Mouse (Mus musculus) lung, embryonic 16.5 days (tissue): ENCODE measurements around the gene P2rx4. TPM values are rescaled to one million over a fixed set of nuclear protein-coding genes. Genes with fewer than 3 reads are reported as not detected.
A peak's percentile ranks its signal among the peaks of the same experiment; 100 is the strongest.

Experiments used
- ATAC-seq: fragments of 200-750 bp; cut with Nextera tagmentation; 2 replicates; pipeline ENCODE4 v1.8.0; 2017; ENCODE audit warnings: low read depth, mild to moderate bottlenecking, moderate library complexity
- H3K27ac ChIP-seq: fragments of 300-500 bp; sonication (generic); 2 replicates; pipeline ENCODE4 v1.5.1; 2014; ENCODE audit warnings: mild to moderate bottlenecking, control low read depth, low read length
- H3K27me3 ChIP-seq: fragments of 300-500 bp; sonication (generic); 2 replicates; pipeline ENCODE4 v1.6.1; 2014; ENCODE audit warnings: low read depth, low read length, mixed read lengths; ENCODE audit not compliant: control insufficient read depth, insufficient read depth
- H3K36me3 ChIP-seq: fragments of 300-500 bp; sonication (generic); 2 replicates; pipeline ENCODE4 v1.6.1; 2014; ENCODE audit warnings: low read length; ENCODE audit not compliant: control insufficient read depth, insufficient read depth
- H3K4me1 ChIP-seq: fragments of 300-500 bp; sonication (generic); replicated peaks from 2 replicates; pipeline ENCODE4 v1.6.1; 2014; ENCODE audit warnings: low read length, mixed read lengths; ENCODE audit not compliant: control insufficient read depth, insufficient read depth
- H3K4me2 ChIP-seq: fragments of 300-500 bp; sonication (generic); 2 replicates; pipeline ENCODE4 v1.6.1; 2014; ENCODE audit warnings: low read depth, low read length, control low read depth
- H3K4me3 ChIP-seq: fragments of 300-500 bp; sonication (generic); 2 replicates; pipeline ENCODE4 v1.5.1; 2014; ENCODE audit warnings: mild to moderate bottlenecking, low read length, control low read depth
- H3K9ac ChIP-seq: fragments of 300-500 bp; sonication (generic); 2 replicates; pipeline ENCODE4 v1.6.1; 2014; ENCODE audit warnings: low read length, control low read depth
- H3K9me3 ChIP-seq: fragments of 300-500 bp; sonication (generic); 2 replicates; pipeline ENCODE4 v1.6.1; 2016; ENCODE audit warnings: low read length; ENCODE audit not compliant: control insufficient read depth
- WGBS: fragments of 180-500 bp; shearing (Covaris S2); extraction: QIAGEN DNeasy Blood & Tissue Kit; methylation state at CpG from one replicate; pipeline ENCODE4 v1.1.7; 2014; 5-methylcytosine and 5-hydroxymethylcytosine counted together
- polyA plus RNA-seq: library from polyadenylated mRNA; unstranded; fragments of >200 nt; fragmentation: Nextera tagmentation; extraction: Ambion mirVana; gene quantifications from 2 replicates; pipeline ENCODE4 v1.2.1, GENCODE M21; 2015

P2rx4 gene
- polyA plus RNA-seq, 1 experiment from 2014 or later = 19.6 TPM

GRCm38 (mm10) chr5:122700109-122700836, 7.1 kb upstream of the P2rx4 start:
- 55% methylated on average over 12 of the region's 12 CpGs for WGBS
- ATAC-seq = no peak

GRCm38 (mm10) chr5:122700837-122701212, 6.5 kb upstream of the P2rx4 start:
- H3K27me3 ChIP-seq = no peaks in the 10 kb centered on the region
- no peaks in the 10 kb centered on the region for H3K9me3 ChIP-seq
- no peak overlapping the region for H3K9ac ChIP-seq
- H3K4me1 ChIP-seq = peaks cover 2% of the 10 kb centered on the region
- no peak overlapping the region for H3K4me2 ChIP-seq
- no peaks in the 10 kb centered on the region for H3K36me3 ChIP-seq
- no peak overlapping the region for H3K27ac ChIP-seq
- 12% methylated on average over 5 of the region's 5 CpGs for WGBS
- ATAC-seq = no peak
- no peak overlapping the region for H3K4me3 ChIP-seq

More at GRCm38 (mm10) chr5:122700109-122700836, 7.1 kb upstream of the P2rx4 start:
- H3K27me3 ChIP-seq = no peaks in the 10 kb centered on the region
- peaks cover 2% of the 10 kb centered on the region for H3K4me1 ChIP-seq
- no peaks in the 10 kb centered on the region for H3K9me3 ChIP-seq
- no peaks in the 10 kb centered on the region for H3K36me3 ChIP-seq
- H3K4me2 ChIP-seq = no peak overlapping the region
- H3K27ac ChIP-seq = no peak overlapping the region
- no peak overlapping the region for H3K9ac ChIP-seq
- H3K4me3 ChIP-seq = no peak overlapping the region

GRCm38 (mm10) chr5:122702156-122702555, 5.2 kb upstream of the P2rx4 start:
- Histone ChIP-seq H3K27me3 (no peaks in the 10 kb centered on the region), H3K4me2 (no peak overlapping the region), H3K4me3 (no peak overlapping the region), H3K36me3 (no peaks in the 10 kb centered on the region), H3K4me1 (peaks cover 6% of the 10 kb centered on the region), H3K9ac (no peak overlapping the region), H3K9me3 (no peaks in the 10 kb centered on the region), H3K27ac (no peak overlapping the region)
- WGBS = 81% methylated on average over 6 of the region's 6 CpGs
- no peak for ATAC-seq

GRCm38 (mm10) chr5:122703574-122703973, 3.8 kb upstream of the P2rx4 start:
- H3K4me1 ChIP-seq = peaks cover 6% of the 10 kb centered on the region
- H3K4me3 ChIP-seq = no peak overlapping the region
- no peak overlapping the region for H3K9ac ChIP-seq
- ATAC-seq = no peak
- no peaks in the 10 kb centered on the region for H3K36me3 ChIP-seq
- H3K27ac ChIP-seq = no peak overlapping the region
- WGBS = 69% methylated on average over 2 of the region's 2 CpGs
- no peak overlapping the region for H3K4me2 ChIP-seq
- no peaks in the 10 kb centered on the region for H3K9me3 ChIP-seq
- no peaks in the 10 kb centered on the region for H3K27me3 ChIP-seq

GRCm38 (mm10) chr5:122704571-122704970, 2.8 kb upstream of the P2rx4 start:
- H3K4me3 ChIP-seq = no peak overlapping the region
- H3K27me3 ChIP-seq = no peaks in the 10 kb centered on the region
- no peak overlapping the region for H3K4me2 ChIP-seq
- H3K9me3 ChIP-seq = no peaks in the 10 kb centered on the region
- H3K27ac ChIP-seq = no peak overlapping the region
- peaks cover 3% of the 10 kb centered on the region for H3K4me1 ChIP-seq
- 80% methylated on average over 4 of the region's 4 CpGs for WGBS
- ATAC-seq = no peak
- H3K9ac ChIP-seq = no peak overlapping the region
- H3K36me3 ChIP-seq = no peaks in the 10 kb centered on the region

GRCm38 (mm10) chr5:122705174-122705573, 2.2 kb upstream of the P2rx4 start:
- H3K4me2 ChIP-seq = no peak overlapping the region
- ATAC-seq = no peak
- 80% methylated on average over 3 of the region's 3 CpGs for WGBS
- H3K4me1 ChIP-seq = peaks cover 3% of the 10 kb centered on the region
- H3K27me3 ChIP-seq = no peaks in the 10 kb centered on the region
- no peak overlapping the region for H3K9ac ChIP-seq
- no peak overlapping the region for H3K4me3 ChIP-seq
- H3K27ac ChIP-seq = no peak overlapping the region
- no peaks in the 10 kb centered on the region for H3K9me3 ChIP-seq
- no peaks in the 10 kb centered on the region for H3K36me3 ChIP-seq

GRCm38 (mm10) chr5:122706917-122707275, 448 bp upstream of the P2rx4 start:
- WGBS = 36% methylated on average over 5 of the region's 5 CpGs
- peak overlapping the region; percentile 94 for H3K4me2 ChIP-seq
- ATAC-seq = no peak
- no peaks in the 10 kb centered on the region for H3K27me3 ChIP-seq
- H3K27ac ChIP-seq = peak overlapping the region; percentile 77
- no peaks in the 10 kb centered on the region for H3K36me3 ChIP-seq
- peaks cover 3% of the 10 kb centered on the region for H3K4me1 ChIP-seq
- peak overlapping the region; percentile 71 for H3K4me3 ChIP-seq
- peak overlapping the region; percentile 78 for H3K9ac ChIP-seq
- H3K9me3 ChIP-seq = no peaks in the 10 kb centered on the region

GRCm38 (mm10) chr5:122708819-122709218, 1.5 kb downstream of the P2rx4 start:
- 81% methylated on average over 6 of the region's 6 CpGs for WGBS
- H3K4me2 ChIP-seq = no peak overlapping the region
- H3K9me3 ChIP-seq = no peaks in the 10 kb centered on the region
- no peak for ATAC-seq
- no peaks in the 10 kb centered on the region for H3K36me3 ChIP-seq
- peaks cover 3% of the 10 kb centered on the region for H3K4me1 ChIP-seq
- H3K9ac ChIP-seq = no peak overlapping the region
- no peaks in the 10 kb centered on the region for H3K27me3 ChIP-seq
- no peak overlapping the region for H3K4me3 ChIP-seq
- no peak overlapping the region for H3K27ac ChIP-seq

GRCm38 (mm10) chr5:122715723-122716122, 8.4 kb downstream of the P2rx4 start:
- no peak overlapping the region for H3K9ac ChIP-seq
- H3K4me2 ChIP-seq = no peak overlapping the region
- WGBS = 65% methylated on average over 1 of the region's 1 CpGs
- H3K27me3 ChIP-seq = no peaks in the 10 kb centered on the region
- ATAC-seq = no peak
- H3K36me3 ChIP-seq = no peaks in the 10 kb centered on the region
- no peak overlapping the region for H3K27ac ChIP-seq
- no peaks in the 10 kb centered on the region; the same call in 1 of the 2 replicates for H3K4me1 ChIP-seq
- no peaks in the 10 kb centered on the region for H3K9me3 ChIP-seq
- no peak overlapping the region for H3K4me3 ChIP-seq
